ENCODE assay signal across 24 mouse cellular contexts in genomic region chr13:24107058-24107457, GRCm38 (mm10).
A peak's percentile ranks its signal among the peaks of the same experiment; 100 is the strongest.
DNase-seq lines count a peak whose midpoint lies in the region; ATAC-seq and TF ChIP-seq lines count a peak whose summit lies in the region.
"Had no signal": no experiment of that assay in that cellular context is flagged by ENCODE, and none has a peak within 500 bp of the region (broad histone marks: within the 10 kb centered on the region; RNA-seq: fewer than 3 reads in every experiment).

No protein-coding gene starts in this region.

- no peaks in the 10 kb centered on the region for H3K9me3 ChIP-seq in forebrain, embryonic 13.5 days (replicated peaks)
- H3K9me3 ChIP-seq in forebrain, embryonic 10.5 days = no peaks in the 10 kb centered on the region
- no peaks in the 10 kb centered on the region for H3K9me3 ChIP-seq in forebrain, embryonic 15.5 days
- no peaks in the 10 kb centered on the region for H3K9me3 ChIP-seq in forebrain, embryonic 11.5 days (ENCODE audit: control insufficient read depth, low read length)
- no peaks in the 10 kb centered on the region for H3K9me3 ChIP-seq in liver, postnatal 0 days (ENCODE audit: low read length)
- H3K9me3 ChIP-seq: embryonic facial prominence, embryonic 10.5 days; embryonic facial prominence, embryonic 12.5 days; G1E had no signal

- H3K36me3 ChIP-seq in forebrain, embryonic 13.5 days (ENCODE audit: poor library complexity, severe bottlenecking) = no peaks in the 10 kb centered on the region
- no peaks in the 10 kb centered on the region for H3K36me3 ChIP-seq in forebrain, embryonic 10.5 days (replicated peaks)
- H3K36me3 ChIP-seq in forebrain, embryonic 15.5 days = no peaks in the 10 kb centered on the region
- no peaks in the 10 kb centered on the region for H3K36me3 ChIP-seq in forebrain, embryonic 11.5 days (ENCODE audit: control insufficient read depth, insufficient read depth, low read length)
- peaks cover 7% of the 10 kb centered on the region for H3K36me3 ChIP-seq in liver, postnatal 0 days (replicated peaks; ENCODE audit: insufficient read depth, low read length)
- H3K36me3 ChIP-seq: embryonic facial prominence, embryonic 10.5 days; G1E had no signal

- TF ChIP-seq CTCF in liver, postnatal 0 days (IDR thresholded peaks at IDR 0.05; ENCODE audit: low read depth) = no peak

- peak overlapping the region; percentile 65; the same call in 1 of the 2 replicates for H3K27ac ChIP-seq in forebrain, embryonic 13.5 days
- no peak overlapping the region for H3K27ac ChIP-seq in forebrain, embryonic 10.5 days
- peak overlapping the region; percentile 44 for H3K27ac ChIP-seq in forebrain, embryonic 15.5 days (replicated peaks)
- no peak overlapping the region for H3K27ac ChIP-seq in forebrain, embryonic 11.5 days (ENCODE audit: low read depth, low read length)
- no peak overlapping the region for H3K27ac ChIP-seq in liver, postnatal 0 days (ENCODE audit: low read depth)
- H3K27ac ChIP-seq: embryonic facial prominence, embryonic 10.5 days; embryonic facial prominence, embryonic 12.5 days had no signal

- 93% methylated on average over 3 of the region's 3 CpGs for WGBS in forebrain, embryonic 13.5 days
- WGBS in forebrain, embryonic 10.5 days = 90% methylated on average over 3 of the region's 3 CpGs
- WGBS in forebrain, embryonic 15.5 days = 90% methylated on average over 3 of the region's 3 CpGs
- WGBS in forebrain, embryonic 11.5 days = 90% methylated on average over 3 of the region's 3 CpGs
- 74% methylated on average over 3 of the region's 3 CpGs for WGBS in liver, postnatal 0 days (ENCODE audit: insufficient replicate concordance)

- peaks cover 44% of the 10 kb centered on the region for H3K4me1 ChIP-seq in forebrain, embryonic 13.5 days
- no peaks in the 10 kb centered on the region for H3K4me1 ChIP-seq in forebrain, embryonic 10.5 days
- peaks cover 27% of the 10 kb centered on the region for H3K4me1 ChIP-seq in forebrain, embryonic 15.5 days
- no peaks in the 10 kb centered on the region for H3K4me1 ChIP-seq in forebrain, embryonic 11.5 days (replicated peaks; ENCODE audit: control insufficient read depth, insufficient read depth, low read length)
- H3K4me1 ChIP-seq in liver, postnatal 0 days (ENCODE audit: insufficient read depth) = no peaks in the 10 kb centered on the region
- H3K4me1 ChIP-seq: embryonic facial prominence, embryonic 10.5 days; embryonic facial prominence, embryonic 12.5 days had no signal

- H3K27me3 ChIP-seq in forebrain, embryonic 13.5 days = no peaks in the 10 kb centered on the region
- H3K27me3 ChIP-seq in forebrain, embryonic 10.5 days (ENCODE audit: poor library complexity, severe bottlenecking) = no peaks in the 10 kb centered on the region
- H3K27me3 ChIP-seq in forebrain, embryonic 15.5 days = no peaks in the 10 kb centered on the region
- H3K27me3 ChIP-seq in forebrain, embryonic 11.5 days (ENCODE audit: control insufficient read depth, insufficient read depth, low read length) = no peaks in the 10 kb centered on the region
- H3K27me3 ChIP-seq in liver, postnatal 0 days (ENCODE audit: insufficient read depth, low read length) = no peaks in the 10 kb centered on the region
- H3K27me3 ChIP-seq: CH12.LX; embryonic facial prominence, embryonic 12.5 days; Patski had no signal

- no peak overlapping the region for H3K4me2 ChIP-seq in forebrain, embryonic 13.5 days
- H3K4me2 ChIP-seq in forebrain, embryonic 15.5 days (replicated peaks) = no peak overlapping the region
- no peak overlapping the region for H3K4me2 ChIP-seq in forebrain, embryonic 11.5 days (ENCODE audit: low read depth, low read length, severe bottlenecking)
- no peak overlapping the region for H3K4me2 ChIP-seq in liver, postnatal 0 days (ENCODE audit: low read depth, low read length)
- H3K4me2 ChIP-seq: embryonic facial prominence, embryonic 12.5 days had no signal

- H3K4me3 ChIP-seq in forebrain, embryonic 13.5 days = no peak overlapping the region
- no peak overlapping the region for H3K4me3 ChIP-seq in forebrain, embryonic 10.5 days
- no peak overlapping the region for H3K4me3 ChIP-seq in forebrain, embryonic 15.5 days
- H3K4me3 ChIP-seq in forebrain, embryonic 11.5 days (ENCODE audit: low read depth, low read length) = no peak overlapping the region
- no peak overlapping the region for H3K4me3 ChIP-seq in liver, postnatal 0 days (ENCODE audit: low read depth, low read length)
- H3K4me3 ChIP-seq: embryonic facial prominence, embryonic 10.5 days; embryonic facial prominence, embryonic 12.5 days had no signal

- ATAC-seq in forebrain, embryonic 13.5 days = no peak
- ATAC-seq in forebrain, embryonic 15.5 days (replicated peaks) = no peak
- ATAC-seq in forebrain, embryonic 11.5 days (replicated peaks; ENCODE audit: low FRiP score) = no peak
- ATAC-seq in liver, postnatal 0 days = peak; percentile 73
- ATAC-seq: activated CD4-positive, CD25-positive, alpha-beta regulatory T cell, adult 4 months; CD4-positive, CD25-positive, alpha-beta regulatory T cell, adult 4 months; Patski had no signal

- H3K9ac ChIP-seq in forebrain, embryonic 13.5 days = no peak overlapping the region
- no peak overlapping the region for H3K9ac ChIP-seq in forebrain, embryonic 15.5 days (replicated peaks)
- H3K9ac ChIP-seq in forebrain, embryonic 11.5 days (ENCODE audit: low read length) = no peak overlapping the region
- H3K9ac ChIP-seq in liver, postnatal 0 days (replicated peaks) = no peak overlapping the region
- H3K9ac ChIP-seq: embryonic facial prominence, embryonic 12.5 days had no signal

- no peak for DNase-seq in forebrain, embryonic 10.5 days (ENCODE audit: extremely low spot score, low spot score)
- no peak for DNase-seq in forebrain, embryonic 11.5 days (ENCODE audit: low spot score)
- DNase-seq in heart, adult 11 months = peak; percentile 22
- DNase-seq in heart, postnatal 36 days = no peak
- DNase-seq in liver, postnatal 0 days = peak; percentile 19
- DNase-seq in liver = no peak
- DNase-seq: adrenal gland, adult 8-10 months; adrenal gland, postnatal 14 days; adrenal gland, postnatal 36 days; B cell, adult 2 months; cerebellum, adult 11-12 months; cerebellum, adult 2 months; cerebellum, adult 9-10 months; cerebellum, postnatal 10 days; cerebellum, postnatal 25 days had no signal

- intact Hi-C loops in heart, postnatal 36 days (cut with DNase I) = no loop called here

- TF ChIP-seq EP300 in liver, postnatal 0 days (IDR thresholded peaks at IDR 0.05; ENCODE audit: low read depth) = no peak

Comparison
In these comparisons a context has a peak if more than half of its experiments do, and no peak if none do; other contexts are left out.
1. H3K27ac ChIP-seq: peak in forebrain, embryonic 13.5 days (single experiment) and forebrain, embryonic 15.5 days (single experiment); none in forebrain, embryonic 10.5 days (single experiment), forebrain, embryonic 11.5 days (single experiment) and liver, postnatal 0 days (single experiment).
2. DNase-seq: peak in heart, adult 11 months (single experiment) and liver, postnatal 0 days (single experiment); none in forebrain, embryonic 10.5 days (single experiment), forebrain, embryonic 11.5 days (single experiment), heart, postnatal 36 days (0 of 2) and liver (single experiment).